ENCODE assay signal across 11 mouse cellular contexts in genomic region chr6:38787811-38788509, GRCm38 (mm10).
DNase-seq lines count a peak whose midpoint lies in the region; ATAC-seq and TF ChIP-seq lines count a peak whose summit lies in the region.
"Had no signal": no experiment of that assay in that cellular context is flagged by ENCODE, and none has a peak within 500 bp of the region (broad histone marks: within the 10 kb centered on the region; RNA-seq: fewer than 3 reads in every experiment).

No protein-coding gene starts in this region.

- H3K36me3 ChIP-seq in erythroblast, embryonic 14.5 days (ENCODE audit: control insufficient read depth), result peaks cover 93% of the 10 kb centered on the region
- peaks cover 27% of the 10 kb centered on the region for H3K36me3 ChIP-seq in liver, postnatal 0 days (replicated peaks; ENCODE audit: insufficient read depth, low read length)
- H3K36me3 ChIP-seq: stomach, embryonic 15.5 days had no signal

- peak; percentile 11 to 74 for DNase-seq in adrenal gland, adult (ENCODE audit: inconsistent age in 2 of 2, low spot score in 1 of 2)
- no peak for DNase-seq in adrenal gland, postnatal 10 days
- peak; percentile 27 for DNase-seq in left cerebral cortex, adult 11 months (ENCODE audit: low spot score)
- no peak for DNase-seq in left cerebral cortex, postnatal 10 days (ENCODE audit: extremely low spot score in 1 of 2, low spot score in 2 of 2)
- DNase-seq in liver, postnatal 0 days, result no peak
- DNase-seq in testis, postnatal 14 days (ENCODE audit: low spot score), result no peak
- DNase-seq: kidney, postnatal 14 days had no signal

- no peak overlapping the region for H3K9ac ChIP-seq in liver, postnatal 0 days (replicated peaks)
- H3K9ac ChIP-seq: midbrain, embryonic 13.5 days; stomach, embryonic 15.5 days had no signal

- TF ChIP-seq CTCF in liver, postnatal 0 days (IDR thresholded peaks at IDR 0.05; ENCODE audit: low read depth), result no peak

- no peaks in the 10 kb centered on the region for H3K27me3 ChIP-seq in erythroblast, embryonic 14.5 days (ENCODE audit: control insufficient read depth)
- H3K27me3 ChIP-seq in liver, postnatal 0 days (ENCODE audit: insufficient read depth, low read length), result no peaks in the 10 kb centered on the region
- H3K27me3 ChIP-seq: midbrain, embryonic 13.5 days; stomach, embryonic 15.5 days had no signal

- intact Hi-C loops in left cerebral cortex, postnatal 10 days (cut with DNase I), result no loop called here

- WGBS in liver, postnatal 0 days (ENCODE audit: insufficient replicate concordance), result 68% methylated on average over 6 of the region's 6 CpGs

- peak overlapping the region; percentile 13 for H3K4me3 ChIP-seq in erythroblast, embryonic 14.5 days (replicated peaks)
- no peak overlapping the region for H3K4me3 ChIP-seq in liver, postnatal 0 days (ENCODE audit: low read depth, low read length)
- H3K4me3 ChIP-seq: midbrain, embryonic 13.5 days; stomach, embryonic 15.5 days had no signal

- H3K9me3 ChIP-seq in erythroblast, embryonic 14.5 days (ENCODE audit: control insufficient read depth, low read length), result peaks cover 5% of the 10 kb centered on the region; the same call in 1 of the 2 replicates
- H3K9me3 ChIP-seq in liver, postnatal 0 days (ENCODE audit: low read length), result no peaks in the 10 kb centered on the region
- H3K9me3 ChIP-seq: midbrain, embryonic 13.5 days; stomach, embryonic 15.5 days had no signal

- 0 out of 2 replicates have a peak, but pooled peaks have one; percentile 12 for TF ChIP-seq EP300 in liver, postnatal 0 days (IDR thresholded peaks at IDR 0.05; ENCODE audit: low read depth)

- H3K27ac ChIP-seq in liver, postnatal 0 days (ENCODE audit: low read depth), result peak overlapping the region; percentile 24; the same call in 1 of the 2 replicates
- H3K27ac ChIP-seq: midbrain, embryonic 13.5 days had no signal

- peak; percentile 76 for ATAC-seq in liver, postnatal 0 days
- no peak for ATAC-seq in activated CD4-positive, CD25-positive, alpha-beta regulatory T cell, adult 4 months
- ATAC-seq: midbrain, embryonic 13.5 days had no signal

- peaks cover 60% of the 10 kb centered on the region for H3K4me1 ChIP-seq in erythroblast, embryonic 14.5 days (ENCODE audit: control insufficient read depth)
- peaks cover 12% of the 10 kb centered on the region; the same call in 1 of the 2 replicates for H3K4me1 ChIP-seq in liver, postnatal 0 days (ENCODE audit: insufficient read depth)

- H3K4me2 ChIP-seq in liver, postnatal 0 days (ENCODE audit: low read depth, low read length), result no peak overlapping the region
- H3K4me2 ChIP-seq: midbrain, embryonic 13.5 days; stomach, embryonic 15.5 days had no signal

Comparison
In these comparisons a context has a peak if more than half of its experiments do, and no peak if none do; other contexts are left out.
1. DNase-seq: peak in adrenal gland, adult (2 of 2) and left cerebral cortex, adult 11 months (single experiment); none in adrenal gland, postnatal 10 days (single experiment), left cerebral cortex, postnatal 10 days (0 of 2), liver, postnatal 0 days (single experiment) and testis, postnatal 14 days (single experiment).